ENCODE assay signal across 10 mouse cellular contexts in genomic region chr1:39772401-39773095, GRCm38 (mm10). TPM values are rescaled to one million over a fixed set of nuclear protein-coding genes. Genes with fewer than 3 reads are reported as not detected.
DNase-seq lines count a peak whose midpoint lies in the region; ATAC-seq and TF ChIP-seq lines count a peak whose summit lies in the region.
"Had no signal": no experiment of that assay in that cellular context is flagged by ENCODE, and none has a peak within 500 bp of the region (broad histone marks: within the 10 kb centered on the region; RNA-seq: fewer than 3 reads in every experiment).

No protein-coding gene starts in this region.

- WGBS in limb, embryonic 12.5 days: 20% methylated on average over 3 of the region's 3 CpGs
- 23% methylated on average over 3 of the region's 3 CpGs for WGBS in limb, embryonic 10.5 days
- 22% methylated on average over 3 of the region's 3 CpGs for WGBS in heart, embryonic 14.5 days
- WGBS in liver, postnatal 0 days (ENCODE audit: insufficient replicate concordance): 50% methylated on average over 3 of the region's 3 CpGs

- H3K9ac ChIP-seq in limb, embryonic 12.5 days (replicated peaks): no peak overlapping the region
- H3K9ac ChIP-seq in heart, embryonic 14.5 days (ENCODE audit: low read length): no peak overlapping the region
- no peak overlapping the region for H3K9ac ChIP-seq in liver, postnatal 0 days (replicated peaks)

- no peak for TF ChIP-seq CTCF in liver, postnatal 0 days (IDR thresholded peaks at IDR 0.05; ENCODE audit: low read depth)

- H3K9me3 ChIP-seq in limb, embryonic 12.5 days: no peaks in the 10 kb centered on the region
- H3K9me3 ChIP-seq in limb, embryonic 10.5 days (replicated peaks): no peaks in the 10 kb centered on the region
- H3K9me3 ChIP-seq in heart, embryonic 14.5 days (ENCODE audit: control insufficient read depth, low read length): no peaks in the 10 kb centered on the region
- no peaks in the 10 kb centered on the region for H3K9me3 ChIP-seq in liver, postnatal 0 days (ENCODE audit: low read length)
- H3K9me3 ChIP-seq: G1E had no signal

- no peak for DNase-seq in limb, embryonic 10.5 days (ENCODE audit: low spot score)
- DNase-seq in liver, postnatal 0 days: no peak
- peak; percentile 60 for DNase-seq in yolk sac, embryonic 10.5 days (ENCODE audit: low spot score)
- DNase-seq in natural killer cell, adult 2 months (ENCODE audit: low spot score in 2 of 2): no peak
- DNase-seq in kidney, adult 11 months: no peak
- no peak for DNase-seq in ovary, postnatal 10 days (ENCODE audit: low spot score)

- H3K4me2 ChIP-seq in limb, embryonic 12.5 days: no peak overlapping the region
- no peak overlapping the region for H3K4me2 ChIP-seq in heart, embryonic 14.5 days (ENCODE audit: low read length)
- H3K4me2 ChIP-seq in liver, postnatal 0 days (ENCODE audit: low read depth, low read length): no peak overlapping the region

- H3K27ac ChIP-seq in limb, embryonic 12.5 days: 0 out of 2 replicates have a peak overlapping the region, but pooled peaks have one; percentile 35
- H3K27ac ChIP-seq in limb, embryonic 10.5 days: no peak overlapping the region
- no peak overlapping the region for H3K27ac ChIP-seq in heart, embryonic 14.5 days (replicated peaks in 1 of 2; ENCODE audit: control insufficient read depth in 1 of 2, insufficient read depth in 1 of 2, low read depth in 2 of 2, low read length in 2 of 2)
- H3K27ac ChIP-seq in liver, postnatal 0 days (ENCODE audit: low read depth): no peak overlapping the region

- H3K27me3 ChIP-seq in limb, embryonic 12.5 days: no peaks in the 10 kb centered on the region
- H3K27me3 ChIP-seq in limb, embryonic 10.5 days (ENCODE audit: low read depth, poor library complexity, severe bottlenecking): no peaks in the 10 kb centered on the region
- H3K27me3 ChIP-seq in heart, embryonic 14.5 days (ENCODE audit: control insufficient read depth, insufficient read depth, low read length): no peaks in the 10 kb centered on the region
- no peaks in the 10 kb centered on the region for H3K27me3 ChIP-seq in liver, postnatal 0 days (ENCODE audit: insufficient read depth, low read length)

- peaks cover 6% of the 10 kb centered on the region for H3K4me1 ChIP-seq in limb, embryonic 12.5 days (replicated peaks)
- H3K4me1 ChIP-seq in limb, embryonic 10.5 days: peaks cover 13% of the 10 kb centered on the region
- peaks cover 5 to 11% of the 10 kb centered on the region in 2 experiments; a peak in 3 of 4 replicates for H3K4me1 ChIP-seq in heart, embryonic 14.5 days (ENCODE audit: control insufficient read depth in 2 of 2, insufficient read depth in 2 of 2, low read length in 2 of 2)
- H3K4me1 ChIP-seq in liver, postnatal 0 days (ENCODE audit: insufficient read depth): peaks cover 6% of the 10 kb centered on the region

- no peak for TF ChIP-seq EP300 in liver, postnatal 0 days (IDR thresholded peaks at IDR 0.05; ENCODE audit: low read depth)

- H3K36me3 ChIP-seq in limb, embryonic 12.5 days: no peaks in the 10 kb centered on the region
- no peaks in the 10 kb centered on the region for H3K36me3 ChIP-seq in limb, embryonic 10.5 days
- no peaks in the 10 kb centered on the region for H3K36me3 ChIP-seq in heart, embryonic 14.5 days (ENCODE audit: control insufficient read depth, insufficient read depth, low read length)
- H3K36me3 ChIP-seq in liver, postnatal 0 days (replicated peaks; ENCODE audit: insufficient read depth, low read length): no peaks in the 10 kb centered on the region
- H3K36me3 ChIP-seq: G1E had no signal

- ATAC-seq in limb, embryonic 12.5 days (ENCODE audit: insufficient number of reproducible peaks, insufficient read depth, low FRiP score, low TSS enrichment, low read depth): no peak
- ATAC-seq in heart, embryonic 14.5 days (ENCODE audit: insufficient number of reproducible peaks, insufficient read depth, low FRiP score, low read depth): peak; percentile 31; the same call in 1 of the 2 replicates
- ATAC-seq in liver, postnatal 0 days: peak; percentile 88

- H3K4me3 ChIP-seq in limb, embryonic 12.5 days (replicated peaks): no peak overlapping the region
- no peak overlapping the region for H3K4me3 ChIP-seq in limb, embryonic 10.5 days
- no peak overlapping the region for H3K4me3 ChIP-seq in heart, embryonic 14.5 days (ENCODE audit: control insufficient read depth in 1 of 2, insufficient read depth in 1 of 2, low read depth in 1 of 2, low read length in 2 of 2)
- no peak overlapping the region for H3K4me3 ChIP-seq in liver, postnatal 0 days (ENCODE audit: low read depth, low read length)

RNA-seq across cellular contexts. Expression of gene Gm3646, which starts 32.6 kb away (rescaled TPM):
- polyA plus RNA-seq in limb, embryonic 12.5 days (2016; fragmentation: Nextera tagmentation; extraction: Ambion mirVana): not detected in 2 replicates
- polyA plus RNA-seq in limb, embryonic 10.5 days (2016; fragmentation: Nextera tagmentation; extraction: Ambion mirVana): not detected in 2 replicates
- polyA plus RNA-seq in heart, embryonic 14.5 days (2014; fragmentation: Nextera tagmentation; extraction: Ambion mirVana): 3.6 and 5.6 TPM in 2 replicates
- not detected in 2 replicates for polyA plus RNA-seq in liver, postnatal 0 days (2015; fragmentation: Nextera tagmentation; extraction: Ambion mirVana)
- polyA plus RNA-seq: G1E; large intestine, adult 2 months had no signal

RNA-seq across cellular contexts. Expression of gene Rfx8, which starts 51.8 kb away (rescaled TPM):
- 1.5 and 1.7 TPM in 2 replicates for polyA plus RNA-seq in limb, embryonic 12.5 days (2016; fragmentation: Nextera tagmentation; extraction: Ambion mirVana)
- polyA plus RNA-seq in limb, embryonic 10.5 days (2016; fragmentation: Nextera tagmentation; extraction: Ambion mirVana): 0.35 and 0.79 TPM in 2 replicates
- polyA plus RNA-seq in heart, embryonic 14.5 days (2014; fragmentation: Nextera tagmentation; extraction: Ambion mirVana): 1.1 and 1.7 TPM in 2 replicates
- polyA plus RNA-seq in liver, postnatal 0 days (2015; fragmentation: Nextera tagmentation; extraction: Ambion mirVana): 0.09 TPM in 1 of 2 replicates, not detected in the other
- polyA plus RNA-seq: G1E; large intestine, adult 2 months had no signal
